Mouse (Mus musculus) CH12.LX (cell line): Measurements from ENCODE around the gene Gga1. TPM values are rescaled to one million over a fixed set of nuclear protein-coding genes. Genes with fewer than 3 reads are reported as not detected.

Experiments used
- DNase-seq: peaks from one replicate; pipeline ENCODE4 v3.0.0-alpha.2; 2013; ENCODE audit errors: extremely low read depth
- H3K27ac ChIP-seq: 2 replicates; pipeline ENCODE4 v1.5.1; 2012; ENCODE audit warnings: low read depth, mild to moderate bottlenecking, control low read depth, moderate library complexity; ENCODE audit not compliant: insufficient read depth
- H3K27me3 ChIP-seq: replicated peaks from 2 replicates; pipeline ENCODE3; 2012; ENCODE audit warnings: inconsistent platforms
- H3K36me3 ChIP-seq, 2 experiments: replicated peaks in 1 of 2; 2 replicates each; pipeline versions ENCODE3 to v1.6.1; 2012; ENCODE audit warnings: inconsistent platforms in 1 of 2, low read length in 1 of 2, mild to moderate bottlenecking in 1 of 2, mixed read lengths in 1 of 2, moderate library complexity in 1 of 2; ENCODE audit not compliant: control insufficient read depth in 1 of 2, insufficient read depth in 1 of 2
- H3K4me1 ChIP-seq, 2 experiments: 2 replicates each; pipeline ENCODE4 v1.6.1; 2012; ENCODE audit warnings: inconsistent platforms in 1 of 2, moderate library complexity in 1 of 2; ENCODE audit not compliant: insufficient read depth in 2 of 2, control insufficient read depth in 1 of 2
- H3K4me2 ChIP-seq: 2 replicates; pipeline ENCODE4 v1.6.1; 2012; ENCODE audit warnings: low read depth, mild to moderate bottlenecking, control low read depth; ENCODE audit not compliant: poor library complexity, insufficient read depth, severe bottlenecking
- H3K4me3 ChIP-seq, 3 experiments: fragments of 150-350 bp in 1 of 3; sonication (generic) in 1 of 3; replicated peaks in 1 of 3; 2 replicates each; pipeline versions ENCODE3 to v1.5.1; 2011 to 2012; ENCODE audit warnings: low read depth in 2 of 3, low read length in 2 of 3, mild to moderate bottlenecking in 2 of 3, moderate library complexity in 2 of 3, control low read depth in 1 of 3, improper control_type of control experiment in 1 of 3, inconsistent platforms in 1 of 3, mixed read lengths in 1 of 3; ENCODE audit not compliant: poor library complexity in 1 of 3
- H3K79me2 ChIP-seq: replicated peaks from 2 replicates; pipeline ENCODE4 v1.6.1; 2012; ENCODE audit warnings: mild to moderate bottlenecking, moderate library complexity; ENCODE audit not compliant: control insufficient read depth, poor library complexity, insufficient read depth, severe bottlenecking; ENCODE audit errors: extremely low read depth
- H3K9ac ChIP-seq: 2 replicates; pipeline ENCODE4 v1.6.1; 2012; ENCODE audit warnings: low read depth, mild to moderate bottlenecking, control low read depth, moderate library complexity; ENCODE audit not compliant: insufficient read depth
- H3K9me3 ChIP-seq: replicated peaks from 2 replicates; pipeline ENCODE3; 2012; ENCODE audit warnings: low read length, inconsistent platforms, mixed read lengths
- CTCF ChIP-seq, 2 experiments: IDR thresholded peaks in 1 of 2; conservative IDR thresholded peaks in 1 of 2; 2 replicates each; pipeline ENCODE4 v1.5.1; 2011 to 2012; ENCODE audit warnings: low read depth in 2 of 2, low read length in 2 of 2, improper control_type of control experiment in 1 of 2, inconsistent platforms in 1 of 2, mild to moderate bottlenecking in 1 of 2, moderate library complexity in 1 of 2
- E2F4 ChIP-seq: IDR thresholded peaks from 2 replicates; pipeline ENCODE4 v1.6.1; 2011; ENCODE audit warnings: low read depth, low read length, improper control_type of control experiment; ENCODE audit not compliant: insufficient replicate concordance
- ELF1 ChIP-seq: IDR thresholded peaks from 2 replicates; pipeline ENCODE4 v1.6.1; 2014; ENCODE audit warnings: low read depth, mild to moderate bottlenecking, inconsistent platforms, low read length, improper control_type of control experiment
- HCFC1 ChIP-seq: IDR thresholded peaks from 2 replicates; pipeline ENCODE4 v1.6.1; 2012; ENCODE audit warnings: low read depth, mild to moderate bottlenecking, inconsistent platforms, low read length, improper control_type of control experiment
- JUN ChIP-seq: IDR thresholded peaks from 2 replicates; pipeline ENCODE4 v1.6.1; 2011; ENCODE audit warnings: low read depth, mild to moderate bottlenecking, low read length, improper control_type of control experiment, moderate library complexity; ENCODE audit not compliant: insufficient read depth
- JUND ChIP-seq: conservative IDR thresholded peaks from 2 replicates; pipeline ENCODE4 v1.6.1; 2011; ENCODE audit warnings: low read depth, low read length, improper control_type of control experiment
- MEF2A ChIP-seq: IDR thresholded peaks from 2 replicates; pipeline ENCODE4 v1.6.1; 2014; ENCODE audit warnings: low read depth, mild to moderate bottlenecking, inconsistent platforms, low read length, improper control_type of control experiment, borderline replicate concordance
- PAX5 ChIP-seq: IDR thresholded peaks from 2 replicates; pipeline ENCODE4 v1.6.1; 2012; ENCODE audit warnings: low read length, inconsistent platforms, mixed read lengths
- POLR2AphosphoS2 ChIP-seq: IDR thresholded peaks from 2 replicates; pipeline ENCODE4 v1.6.1; 2011; ENCODE audit warnings: low read depth, low read length, improper control_type of control experiment
- RAD21 ChIP-seq: IDR thresholded peaks from 2 replicates; pipeline ENCODE4 v1.6.1; 2011; ENCODE audit warnings: low read depth, mild to moderate bottlenecking, low read length, improper control_type of control experiment, moderate library complexity
- RCOR1 ChIP-seq: conservative IDR thresholded peaks from 2 replicates; pipeline ENCODE4 v1.6.1; 2012; ENCODE audit warnings: low read depth, mild to moderate bottlenecking, inconsistent platforms, low read length, improper control_type of control experiment
- SMC3 ChIP-seq: IDR thresholded peaks from 2 replicates; pipeline ENCODE4 v1.6.1; 2011; ENCODE audit warnings: low read depth, low read length, improper control_type of control experiment
- TBP ChIP-seq: conservative IDR thresholded peaks from 2 replicates; pipeline ENCODE4 v1.6.1; 2011; ENCODE audit warnings: low read depth, low read length, improper control_type of control experiment
- USF1 ChIP-seq: IDR thresholded peaks from 2 replicates; pipeline ENCODE4 v1.6.1; 2014; ENCODE audit warnings: low read depth, mild to moderate bottlenecking, inconsistent platforms, low read length, improper control_type of control experiment
- dilution Hi-C: fragments of 300-500 bp; cut with MboI; formaldehyde crosslinking; loops from 2 replicates; pipeline ENCODE4 v1.14.3; 2020; ENCODE audit warnings: low sequenced_read_pairs; ENCODE audit not compliant: extremely low pct_unique_long_range_greater_than_20kb, extremely low pct_ligation_motif_present
- in situ Hi-C: fragments of 300-500 bp; cut with MboI; formaldehyde crosslinking; loops from 3 replicates; pipeline ENCODE4 v1.14.3; 2019; ENCODE audit warnings: low sequenced_read_pairs, low pct_ligation_motif_present, low pct_unique_long_range_greater_than_20kb, mixed read lengths
- polyA plus RNA-seq: library from polyadenylated mRNA; unstranded; fragments of >175 nt; gene quantifications from 2 replicates; pipeline ENCODE4 v1.2.1, GENCODE M21; 2012; ENCODE audit warnings: low read depth; ENCODE audit not compliant: insufficient read length
- total RNA-seq, 2 experiments: library from RNA; depleted of rRNA; stranded (reverse); fragments of 300-350 nt in 1 of 2; fragments of >200 nt in 1 of 2; gene quantifications; 2 replicates each; pipeline ENCODE4 v1.2.3; 2012 to 2014

Gene Gga1
- total and polyA plus RNA-seq, 3 experiments, result 5.7 to 24.5 (median 13.7) TPM

- Histone ChIP-seq H3K27ac (no peak overlapping the region), H3K36me3 (peaks cover 51 to 74% of the 10 kb centered on the region in 2 experiments), H3K9ac (no peak overlapping the region), H3K27me3 (no peaks in the 10 kb centered on the region), H3K4me2 (no peak overlapping the region), H3K79me2 (0 out of 2 replicates have a peak, but pooled peaks cover 4% of the 10 kb centered on the region), H3K9me3 (no peaks in the 10 kb centered on the region), H3K4me1 (peaks cover 0 to 21% of the 10 kb centered on the region in 2 experiments; a peak in 2 of 4 replicates), H3K4me3 (no peak overlapping the region)
- dilution Hi-C loops, result no loop called here
- in situ Hi-C loops, result no loop called here
- TF ChIP-seq SMC3 (no peak), PAX5 (no peak), CTCF (conservative IDR thresholded peaks at IDR 0.05 in 1 of 2, IDR thresholded peaks at IDR 0.05 in 1 of 2; ENCODE audit: low read depth in 2 of 2, low read length in 2 of 2) (peak in 1 of 2 experiments; percentile 48; a peak in 2 of 4 replicates), TBP (no peak), JUN (no peak), JUND (no peak), E2F4 (no peak), USF1 (no peak), RAD21 (peak; percentile 32)
- DNase-seq, result no peak
Observed at GRCm38 (mm10) chr15:78881828-78882227, 4.8 kb downstream of the Gga1 start.

- Histone ChIP-seq H3K4me1 (peaks cover 28 to 56% of the 10 kb centered on the region in 2 experiments), H3K9ac (no peak overlapping the region)
- dilution Hi-C loops, result no loop called here
Observed at GRCm38 (mm10) chr15:78889401-78889853, 12.4 kb downstream of the Gga1 start.

GRCm38 (mm10) chr15:78892440-78892839 is 15.4 kb downstream of the Gga1 start:
- H3K27ac ChIP-seq, result no peak overlapping the region
- peaks cover 46 to 87% of the 10 kb centered on the region in 2 experiments for H3K4me1 ChIP-seq
- no peak overlapping the region for H3K4me3 ChIP-seq
- no peaks in the 10 kb centered on the region for H3K27me3 ChIP-seq
- DNase-seq, result no peak
- H3K4me2 ChIP-seq, result no peak overlapping the region
- dilution Hi-C loops, result no loop called here
- H3K9ac ChIP-seq, result no peak overlapping the region
- no peak for TF ChIP-seq ELF1
- in situ Hi-C loops, result no loop called here
- H3K36me3 ChIP-seq, result peaks cover 44 to 65% of the 10 kb centered on the region in 2 experiments
- H3K9me3 ChIP-seq, result no peaks in the 10 kb centered on the region
- no peaks in the 10 kb centered on the region for H3K79me2 ChIP-seq

More at GRCm38 (mm10) chr15:78889401-78889853, 12.4 kb downstream of the Gga1 start:
- TF ChIP-seq MEF2A (no peak), HCFC1 (no peak), POLR2AphosphoS2 (no peak), RCOR1 (no peak)
- peaks cover 60 to 89% of the 10 kb centered on the region in 2 experiments for H3K36me3 ChIP-seq
- no peak overlapping the region for H3K27ac ChIP-seq
- H3K79me2 ChIP-seq, result no peaks in the 10 kb centered on the region
- no peaks in the 10 kb centered on the region for H3K27me3 ChIP-seq
- H3K9me3 ChIP-seq, result no peaks in the 10 kb centered on the region
- H3K4me3 ChIP-seq, result no peak overlapping the region
- H3K4me2 ChIP-seq, result no peak overlapping the region
- no peak for DNase-seq
- in situ Hi-C loops, result no loop called here
